Mouse (Mus musculus): ENCODE results near the gene Fam149b.

- TF ChIP-seq CTCF (IDR thresholded peaks at IDR 0.05; ENCODE audit: low read depth): no peak
- TF ChIP-seq EP300 (IDR thresholded peaks at IDR 0.05; ENCODE audit: low read depth): no peak
Observed at GRCm38 (mm10) chr14:20423046-20423445, 75.1 kb downstream of the Fam149b start.
